Mouse (Mus musculus) ES-E14 (cell line): ENCODE measurements around the gene F11. TPM values are rescaled to one million over a fixed set of nuclear protein-coding genes. Genes with fewer than 3 reads are reported as not detected.

Experiments
- DNase-seq: peaks from one replicate; pipeline ENCODE4 v3.0.0-alpha.2; 2013; ENCODE audit warnings: low read depth, low spot score
- H3K27ac ChIP-seq: 2 replicates; pipeline ENCODE4 v1.5.1; 2012; ENCODE audit warnings: low read depth, mild to moderate bottlenecking, low read length, moderate library complexity, mixed read lengths; ENCODE audit not compliant: poor library complexity, insufficient read depth, severe bottlenecking
- H3K36me3 ChIP-seq: 2 replicates; pipeline ENCODE4 v1.6.1; 2012; ENCODE audit warnings: mild to moderate bottlenecking, low read length, moderate library complexity, mixed read lengths; ENCODE audit not compliant: control insufficient read depth, poor library complexity, insufficient read depth, severe bottlenecking
- H3K4me1 ChIP-seq, 2 experiments: fragments of 150-350 bp in 1 of 2; sonication (generic) in 1 of 2; 2 replicates each; pipeline ENCODE4 v1.6.1; 2012; ENCODE audit warnings: low read length in 2 of 2, mild to moderate bottlenecking in 1 of 2, mixed read lengths in 1 of 2; ENCODE audit not compliant: control insufficient read depth in 2 of 2, insufficient read depth in 2 of 2, poor library complexity in 1 of 2
- H3K4me3 ChIP-seq, 2 experiments: fragments of 150-350 bp in 1 of 2; sonication (generic) in 1 of 2; 2 replicates each; pipeline ENCODE4 v1.5.1; 2012; ENCODE audit warnings: low read length in 2 of 2, low read depth in 1 of 2, mild to moderate bottlenecking in 1 of 2, mixed read lengths in 1 of 2; ENCODE audit not compliant: insufficient read depth in 1 of 2, poor library complexity in 1 of 2, severe bottlenecking in 1 of 2
- H3K9ac ChIP-seq: 2 replicates; pipeline ENCODE4 v1.6.1; 2012; ENCODE audit warnings: low read depth, mild to moderate bottlenecking, low read length, mixed read lengths; ENCODE audit not compliant: poor library complexity, insufficient read depth, severe bottlenecking
- H3K9me3 ChIP-seq: fragments of 150-350 bp; sonication (generic); 2 replicates; pipeline ENCODE4 v1.6.1; 2012; ENCODE audit warnings: low read depth, mild to moderate bottlenecking, low read length; ENCODE audit not compliant: control insufficient read depth, insufficient read depth
- CHD2 ChIP-seq: IDR thresholded peaks from 2 replicates; pipeline ENCODE4 v1.6.1; 2014; ENCODE audit warnings: mild to moderate bottlenecking, low read depth, low read length, inconsistent platforms
- HCFC1 ChIP-seq: IDR thresholded peaks from 2 replicates; pipeline ENCODE4 v1.6.1; 2012; ENCODE audit warnings: low read length, inconsistent platforms, borderline replicate concordance; ENCODE audit not compliant: insufficient read depth
- MAFK ChIP-seq: IDR thresholded peaks from 2 replicates; pipeline ENCODE4 v1.6.1; 2014; ENCODE audit warnings: mild to moderate bottlenecking, low read depth, low read length, inconsistent platforms; ENCODE audit not compliant: insufficient read depth
- ZC3H11A ChIP-seq: IDR thresholded peaks from 2 replicates; pipeline ENCODE4 v1.6.1; 2012; ENCODE audit warnings: low read depth, mild to moderate bottlenecking, inconsistent platforms, low read length, borderline replicate concordance
- ZNF384 ChIP-seq: IDR thresholded peaks from 2 replicates; pipeline ENCODE4 v1.6.1; 2012; ENCODE audit warnings: low read depth, low read length, inconsistent platforms
- in situ Hi-C, 2 experiments: fragments of 600-800 bp; cut with MboI; formaldehyde crosslinking; loops; one replicate each; pipeline ENCODE4 v1.15.1; 2025; ENCODE audit warnings: low sequenced_read_pairs in 2 of 2, inconsistent platforms in 1 of 2; ENCODE audit not compliant: unreplicated experiment in 2 of 2
- total RNA-seq: library from RNA; depleted of rRNA; stranded (reverse); fragments of 300-350 nt; gene quantifications from 2 replicates; pipeline ENCODE4 v1.2.3, GENCODE M21; 2012

Gene F11
- total RNA-seq, 1 experiment = not detected

DNA sequence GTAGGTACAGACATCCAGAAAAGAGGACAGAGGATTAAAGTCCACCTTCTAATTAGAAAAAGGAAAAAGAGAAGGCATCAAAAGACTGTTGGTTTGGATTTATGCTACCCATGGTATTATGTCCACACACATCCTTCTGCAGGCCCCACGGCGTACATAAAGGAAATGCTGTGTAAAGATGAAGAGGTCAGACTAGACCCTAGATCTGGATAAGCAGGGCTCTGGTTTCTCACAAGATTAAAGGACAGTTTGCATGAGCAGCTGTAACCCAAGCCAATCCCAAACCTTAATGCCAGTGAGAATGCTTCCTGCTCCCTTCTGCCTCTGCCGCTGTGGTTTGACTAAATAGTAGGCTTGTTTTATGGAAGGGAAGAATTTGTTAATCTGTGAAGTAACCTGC, 15.6 kb upstream of the F11 start:
- no peak for TF ChIP-seq ZC3H11A
- TF ChIP-seq ZNF384 = no peak
- TF ChIP-seq MAFK = no peak
- no peak for TF ChIP-seq CHD2
- no peak for TF ChIP-seq HCFC1
- in situ Hi-C loops = no loop called here
- H3K4me1 ChIP-seq = no peaks in the 10 kb centered on the region
- DNase-seq = no peak
- H3K4me3 ChIP-seq = no peak overlapping the region
- H3K9ac ChIP-seq = no peak overlapping the region
- no peaks in the 10 kb centered on the region for H3K9me3 ChIP-seq
- H3K27ac ChIP-seq = no peak overlapping the region
- no peaks in the 10 kb centered on the region for H3K36me3 ChIP-seq

DNA sequence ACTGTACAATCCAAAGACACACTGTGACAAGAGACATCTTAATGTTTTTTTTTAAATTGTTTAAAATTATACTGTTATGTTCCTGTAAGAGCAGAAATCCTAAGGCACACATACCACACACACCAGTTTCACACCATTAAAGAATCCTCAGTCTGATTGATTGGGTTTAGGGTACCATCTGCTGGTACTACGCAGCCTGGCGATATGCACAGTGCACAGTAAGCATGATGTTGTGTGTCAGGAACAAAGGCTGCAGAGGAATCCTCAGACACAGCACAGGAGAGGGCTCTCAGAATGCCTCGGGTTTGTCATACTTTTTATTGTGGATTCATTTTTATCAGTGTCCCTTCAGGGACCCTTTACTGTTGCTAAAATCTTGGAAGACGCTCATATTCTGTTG, 12.5 kb upstream of the F11 start:
- Histone ChIP-seq H3K36me3 (no peaks in the 10 kb centered on the region), H3K4me3 (no peak overlapping the region), H3K9me3 (no peaks in the 10 kb centered on the region), H3K9ac (no peak overlapping the region), H3K27ac (no peak overlapping the region), H3K4me1 (no peaks in the 10 kb centered on the region)
- TF ChIP-seq ZNF384 (no peak), CHD2 (no peak)
- in situ Hi-C loops = no loop called here
- no peak for DNase-seq

DNA sequence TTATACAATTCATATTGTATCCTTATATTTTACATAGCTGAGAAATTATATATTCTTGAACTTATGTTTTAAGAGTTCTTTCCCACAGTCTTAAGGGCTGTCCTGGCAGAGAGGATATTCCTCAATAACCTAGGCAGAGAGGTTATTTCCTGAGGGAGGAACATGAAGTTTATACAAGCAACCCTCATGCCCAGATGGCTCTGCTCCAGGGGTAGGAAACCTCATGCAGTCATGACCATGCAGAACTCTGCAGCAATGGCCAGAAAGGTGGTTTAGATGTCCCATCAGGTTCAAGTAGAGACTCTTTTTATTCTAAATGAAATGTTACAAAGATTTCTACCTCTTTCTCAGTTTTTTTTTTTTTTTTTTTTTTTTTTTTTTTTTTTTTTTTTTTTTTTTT, 7.2 kb upstream of the F11 start:
- Histone ChIP-seq H3K36me3 (no peaks in the 10 kb centered on the region), H3K9ac (no peak overlapping the region)
- in situ Hi-C loops = no loop called here

DNA sequence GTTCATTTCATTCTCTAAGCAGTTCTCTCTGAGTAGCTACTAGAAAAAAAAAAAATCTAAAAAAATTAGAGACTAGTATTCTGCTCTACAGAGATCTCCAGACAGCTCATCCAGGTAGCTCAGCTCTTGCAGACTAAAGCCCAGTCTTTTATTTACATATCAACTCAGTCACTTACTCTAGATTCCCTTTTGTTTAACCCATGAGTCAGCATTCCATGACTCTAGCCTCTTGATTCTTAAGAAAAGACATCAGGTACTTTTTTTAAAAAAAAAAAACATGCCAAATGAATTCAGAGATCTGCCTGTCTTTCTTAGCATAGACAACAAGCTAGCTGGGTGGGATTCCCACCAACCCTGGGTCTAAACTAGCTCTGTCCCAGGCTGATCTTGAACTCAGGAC, 6.7 kb upstream of the F11 start:
- Histone ChIP-seq H3K9ac (no peak overlapping the region), H3K4me3 (no peak overlapping the region), H3K9me3 (no peaks in the 10 kb centered on the region), H3K36me3 (no peaks in the 10 kb centered on the region), H3K27ac (no peak overlapping the region), H3K4me1 (peaks cover 0 to 3% of the 10 kb centered on the region in 2 experiments; a peak in 1 of 4 replicates)
- in situ Hi-C loops = no loop called here
- TF ChIP-seq CHD2 = no peak
- TF ChIP-seq ZNF384 = 0 out of 2 replicates have a peak, but pooled peaks have one; percentile 4
- no peak for TF ChIP-seq ZC3H11A
- TF ChIP-seq HCFC1 = no peak
- TF ChIP-seq MAFK = peak; percentile 75
- DNase-seq = no peak

More for the DNA sequence above, 7.2 kb upstream of the F11 start:
- Histone ChIP-seq H3K27ac (no peak overlapping the region), H3K9me3 (no peaks in the 10 kb centered on the region), H3K4me1 (peaks cover 0 to 3% of the 10 kb centered on the region in 2 experiments; a peak in 1 of 4 replicates), H3K4me3 (no peak overlapping the region)
- TF ChIP-seq MAFK (no peak), ZNF384 (peak; percentile 88; the same call in 1 of the 2 replicates)
- no peak for DNase-seq

DNA sequence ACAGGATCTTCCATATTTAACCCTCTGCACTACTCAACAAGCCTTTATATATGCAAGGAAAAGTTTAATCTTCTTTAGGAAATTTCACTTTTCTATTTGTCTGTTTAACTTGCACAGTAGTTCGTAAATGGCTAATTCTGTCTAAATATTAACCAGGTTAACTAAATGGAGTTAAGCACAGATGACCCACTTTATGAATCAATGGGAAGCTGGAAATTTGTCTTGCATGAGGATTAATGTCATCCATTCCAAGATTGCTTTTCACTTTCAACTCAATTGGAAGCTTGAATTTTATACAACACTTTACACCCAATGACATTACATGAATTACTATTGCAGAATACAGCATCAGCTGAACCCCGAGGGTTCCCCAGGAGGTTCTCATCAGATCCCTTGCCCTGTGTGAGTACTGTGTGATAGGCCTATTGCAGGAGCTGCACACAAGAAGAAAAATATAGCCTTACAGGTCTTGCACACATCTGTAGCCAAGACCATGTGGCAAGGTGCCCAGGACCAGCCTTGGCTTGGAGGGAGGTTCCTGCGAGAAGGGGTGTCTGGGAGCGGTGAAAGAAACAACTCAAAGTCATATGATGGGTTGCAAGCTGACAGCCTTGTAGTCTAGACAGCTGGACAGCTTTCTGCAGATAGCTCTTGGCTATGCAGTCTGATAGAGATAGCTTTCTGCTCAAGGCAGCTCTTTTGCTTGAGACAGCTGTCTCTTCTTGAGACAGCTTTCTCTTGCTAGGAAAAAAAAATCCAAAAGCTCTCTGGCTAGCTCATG, 6.0 kb upstream of the F11 start:
- no peak overlapping the region for H3K4me3 ChIP-seq
- H3K9me3 ChIP-seq = no peaks in the 10 kb centered on the region
- H3K27ac ChIP-seq = no peak overlapping the region
- no peak for DNase-seq
- H3K36me3 ChIP-seq = no peaks in the 10 kb centered on the region
- no peak overlapping the region for H3K9ac ChIP-seq
- in situ Hi-C loops = no loop called here
- no peak for TF ChIP-seq MAFK
- no peak for TF ChIP-seq ZNF384
- no peak for TF ChIP-seq CHD2
- no peak for TF ChIP-seq HCFC1
- TF ChIP-seq ZC3H11A = no peak
- H3K4me1 ChIP-seq = peaks cover 0 to 3% of the 10 kb centered on the region in 2 experiments; a peak in 1 of 4 replicates
